Mouse (Mus musculus) T-helper 1 cell (primary cell): ENCODE data around the gene Methig1.
"Not testable (repeated sequence)": the region's sequence is repeated elsewhere in the genome, so short reads cannot be mapped to it uniquely, and the experiment has no call there.

ENCODE experiments used
- in situ Hi-C: fragments of 300-600 bp; cut with MboI, MseI; formaldehyde crosslinking; loops from one replicate; pipeline ENCODE4 v1.15.1; 2025; ENCODE audit warnings: high pct_unique_total_duplicates

Methig1 gene

GRCm38 (mm10) chr15:100337328-100337727, 15.6 kb upstream of the Methig1 start:
- in situ Hi-C loops, result not testable (repeated sequence)

DNA sequence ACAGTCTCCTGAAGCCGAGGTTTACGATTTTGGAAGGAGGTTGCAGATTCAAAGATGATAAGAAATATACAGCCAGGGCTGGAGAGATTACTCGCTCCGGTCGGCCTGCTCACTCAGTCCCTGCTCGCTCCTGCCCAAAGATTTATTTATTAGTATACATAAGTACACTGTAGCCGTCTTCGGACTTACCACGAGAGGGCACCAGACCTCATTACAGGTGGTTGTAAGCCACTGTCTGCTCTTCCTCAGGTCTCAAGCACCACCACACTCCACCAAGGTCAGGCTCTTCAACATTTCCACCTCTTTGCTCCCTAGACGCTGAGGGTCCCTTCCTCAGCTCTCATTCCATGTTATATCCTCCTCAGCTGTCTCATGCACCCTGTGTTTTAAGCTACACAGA, 15.1 kb upstream of the Methig1 start:
- in situ Hi-C loops, result not testable (repeated sequence)

DNA sequence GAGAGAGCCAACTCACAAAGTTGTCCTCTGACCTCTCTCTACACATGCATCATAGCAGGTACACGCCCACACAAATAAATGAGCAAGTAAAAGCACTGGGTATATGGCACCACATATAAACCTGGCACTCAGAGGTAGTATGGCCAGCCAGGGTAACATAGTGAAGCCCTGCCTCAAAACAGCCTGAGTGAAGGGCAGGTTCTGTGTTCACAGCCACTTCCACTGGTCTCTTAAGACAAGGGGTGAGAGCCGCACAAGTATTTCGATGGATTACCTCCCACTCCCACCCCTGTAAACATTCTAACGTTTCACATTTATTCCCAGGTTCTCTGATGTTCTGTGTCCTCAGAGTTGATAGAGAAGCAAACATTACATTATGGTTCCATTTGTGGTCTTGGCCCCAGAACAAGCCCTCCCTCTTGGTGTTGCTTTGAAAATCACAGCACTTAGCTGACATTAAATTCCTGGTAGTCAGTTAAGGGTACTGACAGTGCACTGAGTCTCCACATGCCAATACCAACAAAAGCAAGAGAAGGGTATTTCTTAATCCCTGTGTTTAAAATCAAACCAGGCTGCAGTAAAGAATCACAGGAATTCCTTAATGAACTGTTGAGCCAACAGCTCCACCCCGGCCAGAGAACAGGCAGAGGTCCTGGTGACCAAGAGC, 11.5 kb upstream of the Methig1 start:
- in situ Hi-C loops, result loop anchor here (10.0 kb wide), 1 partner anchor 113 kb away; no protein-coding TSS in a partner anchor

GRCm38 (mm10) chr15:100345484-100345883, 7.5 kb upstream of the Methig1 start:
- in situ Hi-C loops, result loop anchor here (10.0 kb wide), 1 partner anchor 109 kb away; no protein-coding TSS in a partner anchor

DNA sequence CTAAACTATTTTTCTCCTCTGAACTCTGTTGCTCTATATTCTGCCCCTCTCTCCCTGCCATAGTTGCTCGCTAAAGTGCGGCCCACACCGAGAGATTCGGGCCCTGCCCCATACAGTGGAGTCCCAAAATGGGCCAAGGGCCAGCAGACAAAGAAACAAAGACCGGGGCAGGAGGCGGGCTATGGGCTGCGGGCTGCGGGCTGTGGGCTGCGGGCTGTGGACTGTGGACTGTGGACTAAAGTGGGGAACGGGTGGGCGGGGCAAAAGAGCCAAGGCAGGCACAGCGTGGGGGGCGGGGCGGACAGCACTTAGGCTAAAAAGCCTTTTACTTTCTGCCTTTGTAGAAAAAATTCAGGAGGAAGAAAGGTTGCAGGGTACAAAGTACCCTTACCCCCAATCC, 6.2 kb upstream of the Methig1 start:
- in situ Hi-C loops, result loop anchor here (10.0 kb wide), 1 partner anchor 108 kb away; no protein-coding TSS in a partner anchor

GRCm38 (mm10) chr15:100349496-100349895, 3.5 kb upstream of the Methig1 start:
- in situ Hi-C loops, result loop anchor here (10.0 kb wide), 1 partner anchor 105 kb away; no protein-coding TSS in a partner anchor

GRCm38 (mm10) chr15:100351501-100352060, 1.4 kb upstream of the Methig1 start:
- in situ Hi-C loops, result loop anchor here (5.0 kb wide), 1 partner anchor 46 kb away; no protein-coding TSS in a partner anchor

DNA sequence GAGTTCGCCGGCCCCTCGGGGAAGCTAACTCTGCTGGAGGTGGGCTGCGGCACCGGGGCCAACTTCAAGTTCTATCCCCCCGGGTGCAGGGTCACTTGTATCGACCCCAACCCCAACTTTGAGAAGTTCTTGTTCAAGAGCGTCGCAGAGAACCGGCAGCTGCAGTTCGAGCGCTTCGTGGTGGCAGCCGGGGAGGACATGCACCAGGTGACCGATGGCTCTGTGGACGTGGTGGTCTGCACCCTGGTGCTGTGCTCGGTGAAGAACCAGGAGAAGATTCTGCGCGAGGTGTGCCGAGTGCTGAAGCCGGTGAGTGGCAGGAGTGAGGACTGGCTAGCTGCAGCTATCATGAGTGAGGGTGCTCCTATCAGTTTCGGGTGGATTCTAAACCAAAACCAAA, 450 bp downstream of the Methig1 start:
- in situ Hi-C loops, result loop anchor here (5.0 kb wide), 1 partner anchor 44 kb away; no protein-coding TSS in a partner anchor

- in situ Hi-C loops, result no loop called here
Observed at GRCm38 (mm10) chr15:100355876-100356275, 2.9 kb downstream of the Methig1 start.

DNA sequence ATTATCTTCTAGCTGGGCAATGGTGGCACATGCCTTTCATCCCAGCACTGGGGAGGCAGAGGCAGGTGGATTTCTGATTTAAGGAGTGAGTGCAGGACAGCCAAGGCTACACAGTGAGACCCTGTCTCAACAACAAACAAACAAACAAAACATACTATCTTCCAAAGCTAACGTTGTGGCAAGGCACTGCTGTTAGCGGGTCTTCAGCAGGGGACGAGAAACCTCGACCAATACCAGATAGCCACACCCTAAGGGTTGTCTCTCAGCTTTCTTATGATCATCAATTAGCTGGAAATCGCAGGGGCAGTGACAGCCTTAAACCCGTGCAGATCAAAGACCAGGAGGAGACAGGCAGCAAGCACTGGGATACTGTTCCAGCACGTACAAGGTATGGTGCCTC, 11.3 kb downstream of the Methig1 start, which contains the start of gene Higd1c:
Higd1c (plus strand) TSS at position 301 of the 400 bp plus-strand sequence.
- in situ Hi-C loops, result no loop called here

- in situ Hi-C loops, result not testable (repeated sequence)
Observed at GRCm38 (mm10) chr15:100365967-100366366, 13.0 kb downstream of the Methig1 start.

- in situ Hi-C loops, result no loop called here
Observed at GRCm38 (mm10) chr15:100367119-100367518, 14.2 kb downstream of the Methig1 start.

DNA sequence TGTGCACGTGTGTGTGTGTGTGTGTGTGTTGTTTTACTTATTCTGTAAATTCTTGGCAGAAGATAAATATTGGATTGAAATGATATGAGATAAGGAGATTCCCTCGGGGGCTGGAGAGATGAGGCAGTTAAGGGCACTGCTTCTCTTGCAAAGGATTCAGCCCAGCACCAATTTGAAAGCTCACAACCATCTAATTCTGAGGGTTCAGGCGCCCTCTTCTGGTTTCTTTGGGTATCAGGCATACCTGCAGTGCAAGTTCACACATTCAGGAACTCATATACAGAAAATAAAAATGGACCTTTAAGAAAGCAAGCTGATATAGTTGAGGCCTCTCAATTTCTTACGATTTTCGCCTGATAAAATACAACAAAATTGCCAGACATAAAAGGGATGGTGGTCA, 22.1 kb downstream of the Methig1 start:
- in situ Hi-C loops, result loop anchor here (5.0 kb wide), 1 partner anchor 43 kb away; the partner anchor contains the start of gene Mettl7a3

DNA sequence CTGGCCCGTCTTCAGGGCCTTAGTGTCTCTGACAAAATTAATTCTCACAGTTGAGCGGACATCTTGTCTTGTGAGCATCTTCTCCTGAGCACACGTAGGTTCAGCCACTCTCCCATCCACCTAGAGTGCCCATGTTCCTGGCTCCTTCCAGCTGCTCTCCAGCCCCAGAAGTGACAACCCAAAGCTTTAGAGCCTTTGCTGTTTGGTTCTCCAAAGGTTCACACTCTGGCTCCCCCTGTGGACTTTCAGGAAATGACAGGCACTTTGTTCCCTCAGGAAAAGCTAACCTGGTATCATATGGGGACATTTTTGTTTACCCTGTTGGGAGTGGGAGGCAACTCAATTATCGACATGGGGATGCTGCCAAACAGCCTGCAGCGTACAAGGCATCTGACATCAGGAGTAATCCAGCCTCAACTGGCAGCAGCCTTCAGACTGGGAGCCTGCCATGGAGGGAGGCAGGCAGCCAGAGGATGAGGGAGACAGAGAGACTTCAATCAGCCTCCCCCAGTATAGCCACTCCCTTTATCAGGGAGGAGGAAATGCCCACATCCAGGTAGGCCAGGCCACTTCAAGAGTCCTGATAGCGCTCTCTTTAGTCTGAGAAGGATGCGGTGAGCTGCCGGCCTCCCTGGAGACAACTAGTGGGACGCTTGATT, 25.0 kb downstream of the Methig1 start:
- in situ Hi-C loops, result loop anchor here (5.0 kb wide), 1 partner anchor 46 kb away; the partner anchor contains the start of gene Mettl7a3

- in situ Hi-C loops, result loop anchor here (5.0 kb wide), 1 partner anchor 47 kb away; the partner anchor contains the start of gene Mettl7a3
Observed at GRCm38 (mm10) chr15:100379658-100380057, 26.7 kb downstream of the Methig1 start.

- in situ Hi-C loops, result no loop called here
Observed at GRCm38 (mm10) chr15:100380104-100380503, 27.2 kb downstream of the Methig1 start.

- in situ Hi-C loops, result no loop called here
Observed at GRCm38 (mm10) chr15:100385705-100386104, 32.8 kb downstream of the Methig1 start.

DNA sequence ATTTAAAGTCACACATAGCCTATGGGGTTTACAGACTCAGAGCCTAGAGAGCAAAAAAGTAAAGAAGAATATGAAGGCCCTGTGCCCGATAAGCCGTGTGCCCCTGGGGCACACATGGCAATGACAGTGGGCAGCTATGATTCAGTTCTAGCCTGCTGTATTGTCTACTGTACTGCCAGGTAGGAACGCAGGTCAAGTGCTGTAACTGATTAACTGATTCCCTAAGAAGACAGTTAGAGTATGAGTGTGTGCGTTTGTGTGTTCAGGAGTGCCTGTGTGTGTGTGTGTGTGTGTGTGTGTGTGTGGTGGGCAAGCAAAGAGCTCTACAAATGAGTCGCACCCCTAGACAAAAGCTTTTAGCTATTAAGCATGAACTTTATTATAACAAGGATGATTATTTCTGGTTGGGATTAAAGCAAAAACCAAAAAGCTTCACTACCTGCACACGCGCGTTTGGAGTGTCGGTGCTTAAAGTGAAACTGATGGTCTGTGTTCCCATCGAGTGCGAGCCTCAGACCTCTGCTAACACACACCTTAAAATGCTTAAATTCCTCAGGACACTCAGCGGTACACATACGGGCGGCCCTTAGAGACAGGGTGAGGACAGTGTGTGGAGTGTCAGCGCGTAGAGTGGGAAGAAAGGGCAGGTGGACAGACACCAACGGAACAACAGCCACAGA, 34.7 kb downstream of the Methig1 start:
- in situ Hi-C loops, result no loop called here

DNA sequence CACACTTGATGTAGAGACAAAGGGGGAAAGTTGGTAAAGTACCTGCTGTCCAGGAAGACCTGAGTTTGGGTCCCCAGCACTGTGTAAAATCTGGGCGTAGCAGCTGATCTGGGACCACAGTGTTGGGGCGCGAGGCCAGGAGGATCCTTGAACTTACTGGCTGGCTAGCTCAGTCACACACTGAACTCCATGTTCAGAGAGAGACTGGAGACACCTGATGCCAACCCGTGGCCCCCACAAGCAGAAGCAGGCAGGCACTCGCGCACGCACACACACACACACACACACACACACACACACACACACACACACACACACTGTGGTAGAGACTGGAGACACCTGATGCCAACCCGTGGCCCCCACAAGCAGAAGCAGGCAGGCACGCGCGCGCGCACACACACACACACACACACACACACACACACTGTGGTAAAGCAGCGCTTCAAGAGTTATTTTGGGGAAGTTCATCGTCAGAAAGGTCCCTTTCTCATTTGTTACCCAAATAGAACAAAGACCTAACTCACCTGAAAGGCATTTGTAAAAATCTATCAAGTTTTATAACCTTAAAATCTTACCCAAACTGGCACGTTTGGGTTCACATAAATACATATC, 35.4 kb downstream of the Methig1 start:
- in situ Hi-C loops, result no loop called here

- in situ Hi-C loops, result no loop called here
Observed at GRCm38 (mm10) chr15:100388886-100389285, 35.9 kb downstream of the Methig1 start.

GRCm38 (mm10) chr15:100391066-100391465, 38.1 kb downstream of the Methig1 start:
- in situ Hi-C loops, result no loop called here
